Mouse (Mus musculus) E14TG2a.4 (cell line): ENCODE data around the gene Srp54c.

Source experiments
- CTCF ChIP-seq: conservative IDR thresholded peaks from 2 replicates; pipeline ENCODE4 v1.5.1; 2014; ENCODE audit warnings: low read length
- NANOG ChIP-seq: IDR thresholded peaks from 2 replicates; pipeline ENCODE4 v1.6.1; 2014; ENCODE audit warnings: borderline replicate concordance, low read length, mixed read lengths
- POU5F1 ChIP-seq: IDR thresholded peaks from 2 replicates; pipeline ENCODE4 v1.6.1; 2014; ENCODE audit warnings: low read length, borderline replicate concordance

DNA sequence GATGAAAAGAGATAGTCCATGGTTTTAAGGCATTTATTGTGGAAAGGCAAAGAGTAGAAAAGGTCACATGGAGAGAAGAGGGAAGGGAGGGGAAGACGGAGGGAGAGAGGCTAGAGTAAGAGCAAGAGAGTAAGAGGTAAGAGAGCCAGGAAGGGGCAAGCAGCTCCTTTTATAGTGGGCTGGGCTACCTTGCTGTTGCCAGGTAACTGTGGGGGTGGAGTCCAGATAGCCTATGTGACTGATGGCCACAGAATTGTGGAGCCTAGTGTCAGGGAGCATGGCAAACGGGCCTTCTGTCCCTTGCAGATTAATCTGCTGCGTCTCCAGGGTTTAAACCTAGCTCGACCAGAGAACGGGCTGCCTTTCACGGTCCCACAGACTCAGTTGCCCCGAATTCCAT lies 81.9 kb downstream of the Srp54c start:
- TF ChIP-seq CTCF (no peak), POU5F1 (no peak), NANOG (no peak)
